Mouse (Mus musculus) limb, embryonic 14.5 days (tissue): ENCODE measurements around the gene Scgb1b15. TPM values are rescaled to one million over a fixed set of nuclear protein-coding genes. Genes with fewer than 3 reads are reported as not detected.
"Not testable (repeated sequence)": the region's sequence is repeated elsewhere in the genome, so short reads cannot be mapped to it uniquely, and the experiment has no call there.

ENCODE experiments used
- ATAC-seq: fragments of 200-750 bp; cut with Nextera tagmentation; 2 replicates; pipeline ENCODE4 v1.8.0; 2017; ENCODE audit warnings: low read depth, moderate number of reproducible peaks, moderate TSS enrichment; ENCODE audit not compliant: low FRiP score
- DNase-seq: peaks from one replicate; pipeline ENCODE4 v3.0.0-alpha.2; 2015; ENCODE audit warnings: low spot score
- H3K27ac ChIP-seq: fragments of 300-500 bp; sonication (generic); replicated peaks from 2 replicates; pipeline ENCODE4 v1.5.1; 2014; ENCODE audit warnings: low read depth, mild to moderate bottlenecking, low read length, moderate library complexity, mixed read lengths
- H3K27me3 ChIP-seq: fragments of 300-500 bp; sonication (generic); 2 replicates; pipeline ENCODE4 v1.6.1; 2014; ENCODE audit warnings: low read length, mixed read lengths; ENCODE audit not compliant: control insufficient read depth, insufficient read depth
- H3K36me3 ChIP-seq: fragments of 300-500 bp; sonication (generic); 2 replicates; pipeline ENCODE4 v1.6.1; 2014; ENCODE audit warnings: mild to moderate bottlenecking, low read length, moderate library complexity, mixed read lengths; ENCODE audit not compliant: control insufficient read depth, insufficient read depth
- H3K4me1 ChIP-seq: fragments of 300-500 bp; sonication (generic); 2 replicates; pipeline ENCODE4 v1.6.1; 2014; ENCODE audit warnings: antibody characterized with exemption, low read length, mixed read lengths; ENCODE audit not compliant: control insufficient read depth, insufficient read depth
- H3K4me2 ChIP-seq: fragments of 300-500 bp; sonication (generic); replicated peaks from 2 replicates; pipeline ENCODE4 v1.6.1; 2014; ENCODE audit warnings: low read depth, mild to moderate bottlenecking, low read length, moderate library complexity; ENCODE audit not compliant: severe bottlenecking
- H3K4me3 ChIP-seq: fragments of 300-500 bp; sonication (generic); replicated peaks from 2 replicates; pipeline ENCODE4 v1.5.1; 2014; ENCODE audit warnings: low read length
- H3K9ac ChIP-seq: fragments of 300-500 bp; sonication (generic); 2 replicates; pipeline ENCODE4 v1.6.1; 2014; ENCODE audit warnings: mild to moderate bottlenecking, low read depth, low read length, moderate library complexity; ENCODE audit not compliant: severe bottlenecking
- H3K9me3 ChIP-seq: fragments of 300-500 bp; sonication (generic); 2 replicates; pipeline ENCODE4 v1.6.1; 2016; ENCODE audit warnings: low read length; ENCODE audit not compliant: control insufficient read depth
- polyA plus RNA-seq, 2 experiments: library from polyadenylated mRNA; depleted of rRNA in 1 of 2; stranded (reverse) in 1 of 2; unstranded in 1 of 2; fragments of >200 nt; fragmentation: Nextera tagmentation in 1 of 2; extraction: Ambion mirVana in 1 of 2; gene quantifications; 2 replicates each; pipeline versions ENCODE4 v1.2.1 to v1.2.3; 2012 to 2014

Gene Scgb1b15
- polyA plus RNA-seq (2012; rRNA removed): not detected in 2 replicates
- polyA plus RNA-seq (2014; fragmentation: Nextera tagmentation; extraction: Ambion mirVana): not detected in 2 replicates

GRCm38 (mm10) chr7:32836254-32836653 lies at the start of gene Scgb1b15:
Scgb1b15 (plus strand) TSS chr7:32836554.
- H3K27me3 ChIP-seq, ATAC-seq, H3K27ac ChIP-seq, H3K4me2 ChIP-seq, H3K4me3 ChIP-seq, H3K36me3 ChIP-seq, H3K9me3 ChIP-seq, H3K9ac ChIP-seq, H3K4me1 ChIP-seq, DNase-seq: not testable (repeated sequence)

- not testable (repeated sequence) for H3K9me3 ChIP-seq, H3K27me3 ChIP-seq, H3K9ac ChIP-seq, H3K27ac ChIP-seq, ATAC-seq, H3K4me2 ChIP-seq, DNase-seq, H3K36me3 ChIP-seq, H3K4me1 ChIP-seq, H3K4me3 ChIP-seq
Observed at GRCm38 (mm10) chr7:32829562-32829961, 6.8 kb upstream of the Scgb1b15 start, which contains the start of gene Scgb2b15. Scgb2b15 (minus strand) TSS chr7:32829662.

Other genes with a start within 250 kb of the Scgb1b15 start
- not detected in 2 replicates for gene Scgb2b15, start 6.9 kb upstream of the Scgb1b15 start, polyA plus RNA-seq (2012; rRNA removed)
- gene Scgb2b15, start 6.9 kb upstream of the Scgb1b15 start, polyA plus RNA-seq (2014; fragmentation: Nextera tagmentation; extraction: Ambion mirVana): not detected in 2 replicates
- gene Scgb2b17, start 220.0 kb downstream of the Scgb1b15 start, polyA plus RNA-seq (2012; rRNA removed): not detected in 2 replicates
- not detected in 2 replicates for gene Scgb2b17, start 220.0 kb downstream of the Scgb1b15 start, polyA plus RNA-seq (2014; fragmentation: Nextera tagmentation; extraction: Ambion mirVana)
- gene Scgb1b17, start 226.9 kb downstream of the Scgb1b15 start, polyA plus RNA-seq (2012; rRNA removed): not detected in 2 replicates
- gene Scgb1b17, start 226.9 kb downstream of the Scgb1b15 start, polyA plus RNA-seq (2014; fragmentation: Nextera tagmentation; extraction: Ambion mirVana): not detected in 2 replicates